Mouse (Mus musculus) lung, postnatal 0 days (tissue): ENCODE results near the gene Cacna2d3. TPM values are rescaled to one million over a fixed set of nuclear protein-coding genes. Genes with fewer than 3 reads are reported as not detected.

Source experiments
- ATAC-seq: fragments of 200-750 bp; cut with Nextera tagmentation; 2 replicates; pipeline ENCODE4 v1.8.0; 2017; ENCODE audit warnings: moderate library complexity
- DNase-seq: peaks from one replicate; pipeline ENCODE4 v3.0.0-alpha.2; 2016; ENCODE audit warnings: low spot score
- H3K27ac ChIP-seq: fragments of 300-500 bp; sonication (generic); 2 replicates; pipeline ENCODE4 v1.5.1; 2014; ENCODE audit warnings: antibody characterized with exemption, mild to moderate bottlenecking, low read length, mixed read lengths
- H3K27me3 ChIP-seq: fragments of 300-500 bp; sonication (generic); replicated peaks from 2 replicates; pipeline ENCODE4 v1.6.1; 2014; ENCODE audit warnings: low read length, mixed read lengths; ENCODE audit not compliant: insufficient read depth
- H3K36me3 ChIP-seq: fragments of 300-500 bp; sonication (generic); 2 replicates; pipeline ENCODE4 v1.6.1; 2014; ENCODE audit warnings: low read length, mixed read lengths; ENCODE audit not compliant: insufficient read depth
- H3K4me1 ChIP-seq: fragments of 300-500 bp; sonication (generic); 2 replicates; pipeline ENCODE4 v1.6.1; 2014; ENCODE audit warnings: antibody characterized with exemption, low read depth, low read length, mixed read lengths; ENCODE audit not compliant: insufficient read depth
- H3K4me2 ChIP-seq: fragments of 300-500 bp; sonication (generic); replicated peaks from 2 replicates; pipeline ENCODE4 v1.6.1; 2014; ENCODE audit warnings: low read depth, mild to moderate bottlenecking, low read length, moderate library complexity, mixed read lengths
- H3K4me3 ChIP-seq: fragments of 300-500 bp; sonication (generic); 2 replicates; pipeline ENCODE4 v1.5.1; 2014; ENCODE audit warnings: low read depth, low read length
- H3K9ac ChIP-seq: fragments of 300-500 bp; sonication (generic); replicated peaks from 2 replicates; pipeline ENCODE4 v1.6.1; 2014; ENCODE audit warnings: low read depth, mild to moderate bottlenecking
- H3K9me3 ChIP-seq: fragments of 300-500 bp; sonication (generic); 2 replicates; pipeline ENCODE4 v1.6.1; 2016; ENCODE audit warnings: low read length, mixed read lengths
- CTCF ChIP-seq: IDR thresholded peaks from 2 replicates; pipeline ENCODE4 v1.5.1; 2016; ENCODE audit warnings: antibody characterized with exemption, mild to moderate bottlenecking
- EP300 ChIP-seq: IDR thresholded peaks from 2 replicates; pipeline ENCODE4 v1.6.1; 2016; ENCODE audit warnings: antibody characterized with exemption, mild to moderate bottlenecking, control low read depth
- WGBS: fragments of 180-500 bp; shearing (Covaris S2); extraction: QIAGEN DNeasy Blood & Tissue Kit; methylation state at CpG from one replicate; pipeline ENCODE4 v1.1.7; 2014; 5-methylcytosine and 5-hydroxymethylcytosine counted together
- polyA plus RNA-seq: library from polyadenylated mRNA; unstranded; fragments of >200 nt; fragmentation: Nextera tagmentation; extraction: Ambion mirVana; gene quantifications from 2 replicates; pipeline ENCODE4 v1.2.1, GENCODE M21; 2015

The Cacna2d3 gene
- polyA plus RNA-seq, 1 experiment from 2014 or later: 0.50 TPM

DNA sequence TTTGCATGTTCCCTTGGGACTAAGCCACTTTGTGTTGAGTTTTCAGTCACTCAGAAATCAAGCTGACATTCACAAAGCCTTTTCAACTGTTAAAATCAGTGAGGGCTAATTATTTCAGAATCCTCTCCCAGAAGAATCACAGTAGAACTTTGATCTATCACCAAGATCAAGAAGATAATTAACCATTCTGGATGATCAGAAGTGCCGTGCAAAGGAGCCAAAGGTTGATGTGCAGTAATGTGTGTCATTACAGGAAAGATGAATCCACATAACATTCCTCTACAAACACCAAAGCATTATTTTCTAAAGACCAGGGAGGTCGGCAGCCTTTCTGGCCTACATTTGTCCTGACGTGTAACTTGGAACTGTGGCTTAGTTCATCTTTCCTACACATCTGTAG lies 296.0 kb downstream of the Cacna2d3 start:
- Histone ChIP-seq H3K36me3 (no peaks in the 10 kb centered on the region), H3K4me1 (no peaks in the 10 kb centered on the region), H3K27me3 (no peaks in the 10 kb centered on the region), H3K27ac (no peak overlapping the region), H3K4me3 (no peak overlapping the region), H3K9me3 (no peaks in the 10 kb centered on the region), H3K9ac (no peak overlapping the region), H3K4me2 (no peak overlapping the region)
- DNase-seq (no peak), ATAC-seq (no peak)
- no peak for TF ChIP-seq EP300
- TF ChIP-seq CTCF: no peak
- WGBS: 82% methylated on average over 3 of the region's 3 CpGs

- Histone ChIP-seq H3K36me3 (no peaks in the 10 kb centered on the region), H3K4me2 (no peak overlapping the region), H3K4me3 (no peak overlapping the region), H3K27me3 (no peaks in the 10 kb centered on the region), H3K27ac (no peak overlapping the region), H3K9ac (no peak overlapping the region), H3K9me3 (no peaks in the 10 kb centered on the region), H3K4me1 (no peaks in the 10 kb centered on the region)
- no peak for ATAC-seq
- TF ChIP-seq CTCF: no peak
- TF ChIP-seq EP300: no peak
- 84% methylated on average over 3 of the region's 3 CpGs for WGBS
- no peak for DNase-seq
Observed at GRCm38 (mm10) chr14:29425208-29425607, 296.5 kb downstream of the Cacna2d3 start.

- Histone ChIP-seq H3K36me3 (no peaks in the 10 kb centered on the region), H3K4me3 (no peak overlapping the region), H3K4me2 (no peak overlapping the region), H3K27ac (no peak overlapping the region), H3K9me3 (no peaks in the 10 kb centered on the region), H3K9ac (no peak overlapping the region), H3K27me3 (no peaks in the 10 kb centered on the region), H3K4me1 (no peaks in the 10 kb centered on the region)
- no peak for ATAC-seq
- TF ChIP-seq EP300 (no peak), CTCF (no peak)
- WGBS: 19% methylated on average over 2 of the region's 2 CpGs
- no peak for DNase-seq
Observed at GRCm38 (mm10) chr14:29405878-29406165, 315.8 kb downstream of the Cacna2d3 start.

GRCm38 (mm10) chr14:29405125-29405877 lies 316.4 kb downstream of the Cacna2d3 start:
- DNase-seq: peak; percentile 25
- no peaks in the 10 kb centered on the region for H3K36me3 ChIP-seq
- TF ChIP-seq EP300: no peak
- no peak for TF ChIP-seq CTCF

GRCm38 (mm10) chr14:29403849-29404808 lies 317.5 kb downstream of the Cacna2d3 start:
- DNase-seq: peak; percentile 24
- WGBS: 58% methylated on average over 8 of the region's 8 CpGs
- TF ChIP-seq EP300 (peak; percentile 18; the same call in 1 of the 2 replicates), CTCF (no peak)

More at GRCm38 (mm10) chr14:29405125-29405877, 316.4 kb downstream of the Cacna2d3 start:
- Histone ChIP-seq H3K9me3 (no peaks in the 10 kb centered on the region), H3K4me1 (no peaks in the 10 kb centered on the region), H3K4me3 (no peak overlapping the region), H3K27me3 (no peaks in the 10 kb centered on the region), H3K9ac (no peak overlapping the region), H3K27ac (no peak overlapping the region; the same call in 1 of the 2 replicates), H3K4me2 (no peak overlapping the region)
- no peak for ATAC-seq
- WGBS: 28% methylated on average over 8 of the region's 8 CpGs

DNA sequence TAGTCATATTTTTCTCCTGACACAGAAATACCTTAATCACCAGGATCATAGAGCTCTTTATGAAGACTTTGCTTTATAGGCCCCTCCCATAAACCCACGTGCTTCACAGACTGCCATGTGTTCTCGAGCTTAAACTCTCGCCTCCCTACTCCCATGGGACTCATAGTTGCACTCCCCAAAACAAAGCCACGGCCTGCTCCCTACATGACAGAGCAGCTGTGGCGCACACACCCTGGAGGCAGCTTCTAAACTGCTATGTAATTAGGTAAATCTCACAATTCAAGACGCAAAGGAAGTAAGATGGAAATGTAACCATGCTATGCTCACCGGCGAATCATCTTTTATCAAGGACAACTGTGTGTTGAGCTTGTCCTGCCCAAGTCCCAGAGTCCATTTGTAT lies 319.2 kb downstream of the Cacna2d3 start:
- TF ChIP-seq EP300: no peak
- no peak for TF ChIP-seq CTCF
- Histone ChIP-seq H3K27me3 (no peaks in the 10 kb centered on the region), H3K4me3 (no peak overlapping the region), H3K9me3 (no peaks in the 10 kb centered on the region), H3K9ac (no peak overlapping the region), H3K27ac (no peak overlapping the region), H3K4me1 (no peaks in the 10 kb centered on the region), H3K4me2 (no peak overlapping the region), H3K36me3 (no peaks in the 10 kb centered on the region)
- DNase-seq (no peak), ATAC-seq (no peak)
- WGBS: 68% methylated on average over 8 of the region's 8 CpGs

More at GRCm38 (mm10) chr14:29403849-29404808, 317.5 kb downstream of the Cacna2d3 start:
- H3K4me2 ChIP-seq: no peak overlapping the region
- no peak overlapping the region for H3K4me3 ChIP-seq
- peak; percentile 40 for ATAC-seq
- no peaks in the 10 kb centered on the region for H3K9me3 ChIP-seq
- H3K27me3 ChIP-seq: no peaks in the 10 kb centered on the region
- no peaks in the 10 kb centered on the region for H3K4me1 ChIP-seq
- H3K27ac ChIP-seq: no peak overlapping the region
- no peak overlapping the region for H3K9ac ChIP-seq
- no peaks in the 10 kb centered on the region for H3K36me3 ChIP-seq
